Mouse (Mus musculus): ENCODE results near the gene Sufu.

Gene Sufu

GRCm38 (mm10) chr19:46531071-46532030 is 134.7 kb downstream of the Sufu start:
- DNase-seq (ENCODE audit: low spot score), result peak; percentile 71

- no peak for DNase-seq (ENCODE audit: low spot score)
These were observed 135.5 kb downstream of the Sufu start for GRCm38 (mm10) chr19:46532031-46532688.

GRCm38 (mm10) chr19:46533066-46533465 is 136.4 kb downstream of the Sufu start:
- DNase-seq (ENCODE audit: low spot score), result peak; percentile 17

GRCm38 (mm10) chr19:46533525-46533924 is 136.8 kb downstream of the Sufu start:
- DNase-seq (ENCODE audit: low spot score), result peak; percentile 4

GRCm38 (mm10) chr19:46534542-46535098 is 137.9 kb downstream of the Sufu start:
- peak; percentile 4 for DNase-seq (ENCODE audit: low spot score)

GRCm38 (mm10) chr19:46537357-46537756 is 140.7 kb downstream of the Sufu start:
- no peak for DNase-seq (ENCODE audit: low spot score)

- peak; percentile 10 for DNase-seq (ENCODE audit: low spot score)
These were observed 141.5 kb downstream of the Sufu start for GRCm38 (mm10) chr19:46538213-46538612.
